Mouse (Mus musculus): ENCODE measurements around the gene Mthfd2l. TPM values are rescaled to one million over a fixed set of nuclear protein-coding genes. Genes with fewer than 3 reads are reported as not detected.

Gene Mthfd2l
- total and polyA plus RNA-seq, 3 experiments, result 8.7 to 9.8 (median 9.1) TPM

DNA sequence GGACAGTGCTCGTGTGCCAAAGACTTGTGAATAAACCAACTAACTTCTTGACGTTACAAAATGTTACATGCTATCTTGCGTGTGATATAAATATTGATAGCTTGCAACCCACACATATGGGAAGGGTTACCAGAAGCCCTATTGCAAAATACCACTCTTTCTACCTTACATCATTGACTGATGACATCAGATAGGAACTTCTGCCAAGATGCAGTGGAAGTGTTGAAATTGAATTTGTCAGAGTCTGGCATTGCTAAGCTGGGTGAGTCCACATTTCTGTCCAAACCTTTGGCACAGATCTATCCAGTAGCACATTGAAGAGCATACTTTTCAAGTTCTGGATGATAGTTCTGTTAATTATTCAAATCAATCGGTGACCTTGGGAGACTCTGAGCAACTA, 105.7 kb downstream of the Mthfd2l start:
- H3K36me3 ChIP-seq (ENCODE audit: control insufficient read depth, insufficient read depth, low read length), result no peaks in the 10 kb centered on the region
- TF ChIP-seq POLR2A (IDR thresholded peaks at IDR 0.05; ENCODE audit: insufficient read depth, low read depth, low read length) (no peak), EP300 (IDR thresholded peaks at IDR 0.05; ENCODE audit: insufficient read depth, low read depth, low read length) (no peak), CTCF (IDR thresholded peaks at IDR 0.05) (no peak)
- H3K4me3 ChIP-seq, result no peak overlapping the region
- no peak overlapping the region for H3K9ac ChIP-seq (ENCODE audit: low read depth, low read length)
- 63% methylated on average over 4 of the region's 4 CpGs for WGBS
- no peaks in the 10 kb centered on the region for H3K4me1 ChIP-seq (ENCODE audit: control insufficient read depth, insufficient read depth, low read length)
- H3K79me2 ChIP-seq (replicated peaks; ENCODE audit: control insufficient read depth, insufficient read depth, low read length), result no peaks in the 10 kb centered on the region
- intact Hi-C loops (cut with DNase I), result no loop called here
- no peak overlapping the region for H3K27ac ChIP-seq
- H3K27me3 ChIP-seq (ENCODE audit: control insufficient read depth, insufficient read depth, low read length), result no peaks in the 10 kb centered on the region
- peak in 1 of 2 experiments; percentile 5 for DNase-seq

DNA sequence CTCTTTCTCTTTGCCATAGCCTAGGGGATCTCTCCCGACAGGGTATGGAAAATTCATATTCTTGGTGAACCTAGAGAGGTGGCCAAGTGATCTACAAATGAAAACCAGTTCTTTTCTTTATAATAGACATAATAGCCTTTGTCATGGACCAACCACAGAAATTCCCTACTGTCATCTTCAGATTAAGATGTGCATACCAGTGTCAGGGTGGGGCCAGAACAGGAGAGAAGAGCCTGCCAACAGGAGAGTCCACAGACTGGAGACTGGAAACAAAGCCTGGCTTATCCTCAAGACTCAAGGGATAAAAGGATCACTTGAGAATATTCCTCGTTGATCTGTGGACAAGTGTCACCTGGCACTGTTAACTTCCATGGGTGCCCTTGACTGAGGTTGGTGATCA, 106.8 kb downstream of the Mthfd2l start:
- intact Hi-C loops (cut with DNase I), result no loop called here
- WGBS, result 63% methylated on average over 2 of the region's 2 CpGs

DNA sequence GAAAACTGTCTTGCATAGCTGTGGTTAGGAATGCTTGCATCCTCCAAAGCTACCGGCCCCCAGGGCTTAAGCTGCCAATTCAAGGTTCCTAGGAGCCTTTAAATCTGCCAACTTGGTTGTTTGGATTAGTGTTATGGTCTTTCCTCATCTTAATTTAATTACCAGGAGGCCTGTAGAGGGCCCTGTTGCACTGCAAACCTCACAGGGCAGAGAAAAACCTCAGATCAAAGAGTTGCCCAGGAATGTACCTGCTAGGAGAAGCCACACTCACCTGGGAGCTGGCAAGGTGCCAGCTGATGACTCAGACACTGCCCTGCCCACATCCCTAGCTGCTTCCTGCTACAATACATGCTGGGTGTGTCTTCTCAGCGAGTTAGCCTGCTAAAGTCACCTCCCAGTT, 107.6 kb downstream of the Mthfd2l start:
- Histone ChIP-seq H3K4me3 (no peak overlapping the region), H3K27ac (no peak overlapping the region), H3K36me3 (ENCODE audit: control insufficient read depth, insufficient read depth, low read length) (no peaks in the 10 kb centered on the region), H3K9ac (ENCODE audit: low read depth, low read length) (no peak overlapping the region), H3K4me1 (ENCODE audit: control insufficient read depth, insufficient read depth, low read length) (no peaks in the 10 kb centered on the region), H3K79me2 (replicated peaks; ENCODE audit: control insufficient read depth, insufficient read depth, low read length) (no peaks in the 10 kb centered on the region), H3K27me3 (ENCODE audit: control insufficient read depth, insufficient read depth, low read length) (no peaks in the 10 kb centered on the region)
- peak; percentile 6 to 18 for DNase-seq
- 17% methylated on average over 2 of the region's 2 CpGs for WGBS
- intact Hi-C loops (cut with DNase I), result no loop called here
- peak; percentile 10; the same call in 1 of the 2 replicates for TF ChIP-seq CTCF (IDR thresholded peaks at IDR 0.05)
- TF ChIP-seq POLR2A (IDR thresholded peaks at IDR 0.05; ENCODE audit: insufficient read depth, low read depth, low read length), result no peak

More for the DNA sequence above, 106.8 kb downstream of the Mthfd2l start:
- H3K27me3 ChIP-seq (ENCODE audit: control insufficient read depth, insufficient read depth, low read length), result no peaks in the 10 kb centered on the region
- DNase-seq, result no peak
- no peak overlapping the region for H3K9ac ChIP-seq (ENCODE audit: low read depth, low read length)
- no peaks in the 10 kb centered on the region for H3K79me2 ChIP-seq (replicated peaks; ENCODE audit: control insufficient read depth, insufficient read depth, low read length)
- no peaks in the 10 kb centered on the region for H3K4me1 ChIP-seq (ENCODE audit: control insufficient read depth, insufficient read depth, low read length)
- H3K4me3 ChIP-seq, result no peak overlapping the region
- no peaks in the 10 kb centered on the region for H3K36me3 ChIP-seq (ENCODE audit: control insufficient read depth, insufficient read depth, low read length)
- no peak overlapping the region for H3K27ac ChIP-seq
- TF ChIP-seq POLR2A (IDR thresholded peaks at IDR 0.05; ENCODE audit: insufficient read depth, low read depth, low read length) (no peak), EP300 (IDR thresholded peaks at IDR 0.05; ENCODE audit: insufficient read depth, low read depth, low read length) (no peak), CTCF (IDR thresholded peaks at IDR 0.05) (no peak)

DNA sequence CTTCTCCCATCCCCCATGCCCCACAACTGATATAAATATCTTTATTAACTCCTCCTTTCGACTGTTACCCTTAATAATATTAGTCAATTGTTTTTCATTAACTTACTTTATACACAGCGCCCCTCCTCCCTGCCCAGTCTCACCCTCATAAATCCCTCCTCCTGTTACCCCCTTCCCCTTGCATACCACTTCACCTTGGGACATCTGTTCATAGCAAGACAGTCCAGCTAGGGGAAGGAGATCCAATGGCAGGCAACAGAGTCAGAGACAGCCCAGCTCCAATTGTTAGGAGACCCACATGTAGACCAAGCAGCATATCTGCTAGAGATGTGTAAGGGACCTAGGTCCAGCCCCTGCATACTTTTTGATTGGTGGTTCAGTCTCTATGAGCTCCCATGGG, 108.0 kb downstream of the Mthfd2l start:
- intact Hi-C loops (cut with DNase I), result no loop called here

DNA sequence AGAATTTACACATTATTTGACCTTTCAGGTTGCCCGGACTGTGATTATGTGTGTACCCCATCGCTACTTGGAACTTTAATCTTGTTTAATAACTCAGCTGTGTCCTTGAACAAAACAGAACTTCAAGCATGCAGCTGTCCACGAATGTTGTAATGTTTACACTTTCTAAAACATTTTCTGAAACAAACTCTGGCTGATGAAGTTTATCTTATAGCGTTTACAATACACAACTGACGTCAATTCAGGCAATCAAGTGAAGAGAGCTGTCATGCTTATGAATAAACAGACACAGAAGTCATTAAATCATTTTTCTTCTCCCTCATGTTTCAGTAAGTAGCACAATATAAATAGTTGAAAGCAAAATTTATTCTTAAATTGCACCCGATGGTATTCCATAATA, 117.1 kb downstream of the Mthfd2l start:
- Histone ChIP-seq H3K4me1 (ENCODE audit: control insufficient read depth, insufficient read depth, low read length) (no peaks in the 10 kb centered on the region), H3K27ac (no peak overlapping the region), H3K36me3 (ENCODE audit: control insufficient read depth, insufficient read depth, low read length) (no peaks in the 10 kb centered on the region), H3K9ac (ENCODE audit: low read depth, low read length) (no peak overlapping the region), H3K79me2 (replicated peaks; ENCODE audit: control insufficient read depth, insufficient read depth, low read length) (no peaks in the 10 kb centered on the region), H3K27me3 (ENCODE audit: control insufficient read depth, insufficient read depth, low read length) (no peaks in the 10 kb centered on the region), H3K4me3 (no peak overlapping the region)
- no peak for DNase-seq
- TF ChIP-seq EP300 (IDR thresholded peaks at IDR 0.05; ENCODE audit: insufficient read depth, low read depth, low read length) (no peak), CTCF (IDR thresholded peaks at IDR 0.05) (no peak), POLR2A (IDR thresholded peaks at IDR 0.05; ENCODE audit: insufficient read depth, low read depth, low read length) (no peak)
- WGBS, result 81% methylated on average over 6 of the region's 6 CpGs
- intact Hi-C loops (cut with DNase I), result no loop called here

More for the DNA sequence above, 108.0 kb downstream of the Mthfd2l start:
- no peak overlapping the region for H3K4me3 ChIP-seq
- TF ChIP-seq EP300 (IDR thresholded peaks at IDR 0.05; ENCODE audit: insufficient read depth, low read depth, low read length) (no peak), POLR2A (IDR thresholded peaks at IDR 0.05; ENCODE audit: insufficient read depth, low read depth, low read length) (no peak), CTCF (IDR thresholded peaks at IDR 0.05) (no peak)
- WGBS, result 74% methylated on average over 2 of the region's 2 CpGs
- H3K79me2 ChIP-seq (replicated peaks; ENCODE audit: control insufficient read depth, insufficient read depth, low read length), result no peaks in the 10 kb centered on the region
- H3K27ac ChIP-seq, result no peak overlapping the region
- no peaks in the 10 kb centered on the region for H3K4me1 ChIP-seq (ENCODE audit: control insufficient read depth, insufficient read depth, low read length)
- no peak overlapping the region for H3K9ac ChIP-seq (ENCODE audit: low read depth, low read length)
- H3K36me3 ChIP-seq (ENCODE audit: control insufficient read depth, insufficient read depth, low read length), result no peaks in the 10 kb centered on the region
- DNase-seq, result no peak
- H3K27me3 ChIP-seq (ENCODE audit: control insufficient read depth, insufficient read depth, low read length), result no peaks in the 10 kb centered on the region

DNA sequence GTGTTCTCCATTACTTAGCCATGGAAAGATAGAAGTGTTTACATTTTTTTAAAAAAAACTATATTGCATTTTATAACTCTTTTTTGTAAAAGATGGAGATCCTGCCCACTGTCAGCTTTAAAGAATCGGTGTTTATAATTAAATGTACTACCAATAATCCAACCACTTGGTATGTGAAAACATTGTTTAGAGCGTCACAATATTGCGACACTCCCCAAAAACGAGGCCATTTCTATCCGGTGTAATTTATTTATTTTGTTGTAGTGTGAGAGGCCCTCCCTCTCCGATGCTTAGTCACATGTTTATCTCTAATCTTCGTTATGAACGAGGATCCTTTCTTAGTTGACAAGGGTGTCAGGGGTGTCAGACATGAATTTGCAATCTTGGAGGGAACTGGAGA, 117.5 kb downstream of the Mthfd2l start:
- no peak overlapping the region for H3K27ac ChIP-seq
- no peaks in the 10 kb centered on the region for H3K27me3 ChIP-seq (ENCODE audit: control insufficient read depth, insufficient read depth, low read length)
- H3K79me2 ChIP-seq (replicated peaks; ENCODE audit: control insufficient read depth, insufficient read depth, low read length), result no peaks in the 10 kb centered on the region
- WGBS, result 75% methylated on average over 8 of the region's 8 CpGs
- no peaks in the 10 kb centered on the region for H3K36me3 ChIP-seq (ENCODE audit: control insufficient read depth, insufficient read depth, low read length)
- TF ChIP-seq POLR2A (IDR thresholded peaks at IDR 0.05; ENCODE audit: insufficient read depth, low read depth, low read length) (no peak), CTCF (IDR thresholded peaks at IDR 0.05) (no peak), EP300 (IDR thresholded peaks at IDR 0.05; ENCODE audit: insufficient read depth, low read depth, low read length) (no peak)
- intact Hi-C loops (cut with DNase I), result no loop called here
- H3K4me3 ChIP-seq, result no peak overlapping the region
- no peaks in the 10 kb centered on the region for H3K4me1 ChIP-seq (ENCODE audit: control insufficient read depth, insufficient read depth, low read length)
- DNase-seq, result no peak
- no peak overlapping the region for H3K9ac ChIP-seq (ENCODE audit: low read depth, low read length)

Other genes starting within 250 kb of the Mthfd2l start
- under 1 TPM in 1 of 2 experiments, not detected in 1; 0.31 TPM for gene Cxcl5, start 171.8 kb upstream of the Mthfd2l start, total RNA-seq (2021)
- 0.06 and 0.23 TPM in 2 replicates for gene Cxcl5, start 171.8 kb upstream of the Mthfd2l start, polyA plus RNA-seq (2012; rRNA removed)
- 10 to 100 TPM in 1 of 2 experiments, 1 to 10 TPM in 1; 9.6 to 56.5 TPM for gene Ppbp, start 162.6 kb upstream of the Mthfd2l start, total RNA-seq (2021)
- 11.1 and 27.4 TPM in 2 replicates for gene Ppbp, start 162.6 kb upstream of the Mthfd2l start, polyA plus RNA-seq (2012; rRNA removed)
- gene Pf4, start 158.7 kb upstream of the Mthfd2l start, total RNA-seq (2021), result 10 to 100 TPM; 37.6 to 71.1 TPM
- 58.7 and 73.0 TPM in 2 replicates for gene Pf4, start 158.7 kb upstream of the Mthfd2l start, polyA plus RNA-seq (2012; rRNA removed)
- gene Cxcl3, start 145.0 kb upstream of the Mthfd2l start, total RNA-seq (2021), result not detected
- gene Cxcl3, start 145.0 kb upstream of the Mthfd2l start, polyA plus RNA-seq (2012; rRNA removed), result not detected in 2 replicates
- not detected for gene Cxcl15, start 136.6 kb upstream of the Mthfd2l start, total RNA-seq (2021)
- 1.00 TPM in 1 of 2 replicates, not detected in the other for gene Cxcl15, start 136.6 kb upstream of the Mthfd2l start, polyA plus RNA-seq (2012; rRNA removed)
- 1 to 10 TPM in 1 of 2 experiments, under 1 TPM in 1; 0.48 to 1.0 TPM for gene Cxcl1, start 39.9 kb upstream of the Mthfd2l start, total RNA-seq (2021)
- gene Cxcl1, start 39.9 kb upstream of the Mthfd2l start, polyA plus RNA-seq (2012; rRNA removed), result 2.0 and 2.8 TPM in 2 replicates
- not detected for gene Cxcl2, start 27.2 kb upstream of the Mthfd2l start, total RNA-seq (2021)
- gene Cxcl2, start 27.2 kb upstream of the Mthfd2l start, polyA plus RNA-seq (2012; rRNA removed), result 0.35 and 0.84 TPM in 2 replicates
- under 1 TPM; 0.30 to 0.50 TPM for gene Epgn, start 96.3 kb downstream of the Mthfd2l start, total RNA-seq (2021)
- 0.06 TPM in 1 of 2 replicates, not detected in the other for gene Epgn, start 96.3 kb downstream of the Mthfd2l start, polyA plus RNA-seq (2012; rRNA removed)
- gene Ereg, start 143.5 kb downstream of the Mthfd2l start, total RNA-seq (2021), result under 1 TPM; 0.07 to 0.08 TPM
- gene Ereg, start 143.5 kb downstream of the Mthfd2l start, polyA plus RNA-seq (2012; rRNA removed), result 0.04 and 0.06 TPM in 2 replicates
- not detected for gene Areg, start 208.5 kb downstream of the Mthfd2l start, total RNA-seq (2021)
- gene Areg, start 208.5 kb downstream of the Mthfd2l start, polyA plus RNA-seq (2012; rRNA removed), result not detected in 2 replicates

Data from heart, adult 2 months (tissue).